Mouse (Mus musculus): ENCODE measurements around the gene Gm10320. TPM values are rescaled to one million over a fixed set of nuclear protein-coding genes. Genes with fewer than 3 reads are reported as not detected.

Gene Gm10320
- polyA plus RNA-seq, 2 experiments, result 0.85 to 0.96 TPM

DNA sequence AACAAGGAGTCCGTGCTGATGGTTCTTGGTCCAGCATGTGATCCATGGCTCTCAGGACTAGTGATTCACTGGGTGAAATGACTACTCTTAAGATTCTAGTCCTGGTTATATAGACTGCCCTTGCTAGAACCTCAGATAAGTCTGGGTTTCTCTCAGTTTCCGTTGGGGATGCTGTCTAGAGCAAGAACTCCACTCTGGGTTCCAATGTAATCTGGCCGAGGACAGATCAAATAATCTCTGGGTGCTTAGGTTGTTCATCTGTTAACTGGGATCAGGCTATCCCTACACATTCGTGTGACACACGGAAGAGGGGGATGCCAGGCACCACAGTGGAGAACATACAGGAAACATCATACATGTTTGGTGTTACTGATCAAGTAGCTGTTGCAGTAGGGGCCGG, 9.5 kb upstream of the Gm10320 start:
- Histone ChIP-seq H3K9me3 (ENCODE audit: control insufficient read depth, low read length) (no peaks in the 10 kb centered on the region), H3K36me3 (replicated peaks; ENCODE audit: control insufficient read depth, insufficient read depth, low read depth) (no peaks in the 10 kb centered on the region), H3K4me3 (ENCODE audit: insufficient read depth in 1 of 2, low read depth in 2 of 2, low read length in 2 of 2) (no peak overlapping the region), H3K4me1 (replicated peaks; ENCODE audit: control insufficient read depth in 2 of 2, insufficient read depth in 2 of 2, low read length in 1 of 2) (no peaks in the 10 kb centered on the region), H3K4me2 (ENCODE audit: low read depth) (no peak overlapping the region), H3K9ac (replicated peaks) (no peak overlapping the region), H3K27ac (no peak overlapping the region), H3K27me3 (ENCODE audit: control insufficient read depth, insufficient read depth, low read length) (peaks cover 65% of the 10 kb centered on the region)
- DNase-seq (ENCODE audit: low read depth in 3 of 3, low spot score in 3 of 3), result no peak
- TF ChIP-seq EP300 (IDR thresholded peaks at IDR 0.05; ENCODE audit: low read depth) (no peak), CTCF (IDR thresholded peaks at IDR 0.05; ENCODE audit: low read depth) (no peak)
- ATAC-seq (ENCODE audit: insufficient read depth), result no peak
- 8% methylated on average over 6 of the region's 6 CpGs for WGBS (ENCODE audit: insufficient replicate concordance)

- Histone ChIP-seq H3K27me3 (ENCODE audit: control insufficient read depth, insufficient read depth, low read length) (peaks cover 58% of the 10 kb centered on the region), H3K4me2 (ENCODE audit: low read depth) (no peak overlapping the region), H3K27ac (no peak overlapping the region), H3K9me3 (ENCODE audit: control insufficient read depth, low read length) (no peaks in the 10 kb centered on the region; the same call in 1 of the 2 replicates), H3K36me3 (replicated peaks; ENCODE audit: control insufficient read depth, insufficient read depth, low read depth) (no peaks in the 10 kb centered on the region), H3K4me1 (replicated peaks; ENCODE audit: control insufficient read depth in 2 of 2, insufficient read depth in 2 of 2, low read length in 1 of 2) (no peaks in the 10 kb centered on the region), H3K9ac (replicated peaks) (no peak overlapping the region), H3K4me3 (ENCODE audit: insufficient read depth in 1 of 2, low read depth in 2 of 2, low read length in 2 of 2) (no peak overlapping the region)
- 13% methylated on average over 13 of the region's 13 CpGs for WGBS (ENCODE audit: insufficient replicate concordance)
- ATAC-seq (ENCODE audit: insufficient read depth) (no peak), DNase-seq (ENCODE audit: low read depth in 3 of 3, low spot score in 3 of 3) (no peak)
- TF ChIP-seq CTCF (IDR thresholded peaks at IDR 0.05; ENCODE audit: low read depth), result no peak
- TF ChIP-seq EP300 (IDR thresholded peaks at IDR 0.05; ENCODE audit: low read depth), result no peak
Observed at GRCm38 (mm10) chr13:98500471-98501125, 8.8 kb upstream of the Gm10320 start.

GRCm38 (mm10) chr13:98498561-98498960, 6.8 kb upstream of the Gm10320 start:
- Histone ChIP-seq H3K27me3 (ENCODE audit: control insufficient read depth, insufficient read depth, low read length) (peaks cover 38% of the 10 kb centered on the region), H3K9ac (replicated peaks) (no peak overlapping the region), H3K9me3 (ENCODE audit: control insufficient read depth, low read length) (no peaks in the 10 kb centered on the region; the same call in 1 of the 2 replicates), H3K4me3 (ENCODE audit: insufficient read depth in 1 of 2, low read depth in 2 of 2, low read length in 2 of 2) (no peak overlapping the region), H3K4me1 (replicated peaks; ENCODE audit: control insufficient read depth in 2 of 2, insufficient read depth in 2 of 2, low read length in 1 of 2) (no peaks in the 10 kb centered on the region), H3K4me2 (ENCODE audit: low read depth) (no peak overlapping the region), H3K36me3 (replicated peaks; ENCODE audit: control insufficient read depth, insufficient read depth, low read depth) (no peaks in the 10 kb centered on the region), H3K27ac (no peak overlapping the region)
- TF ChIP-seq EP300 (IDR thresholded peaks at IDR 0.05; ENCODE audit: low read depth), result no peak
- no peak for TF ChIP-seq CTCF (IDR thresholded peaks at IDR 0.05; ENCODE audit: low read depth)
- DNase-seq (ENCODE audit: low read depth in 3 of 3, low spot score in 3 of 3) (no peak), ATAC-seq (ENCODE audit: insufficient read depth) (no peak)
- 46% methylated on average over 5 of the region's 5 CpGs for WGBS (ENCODE audit: insufficient replicate concordance)

DNA sequence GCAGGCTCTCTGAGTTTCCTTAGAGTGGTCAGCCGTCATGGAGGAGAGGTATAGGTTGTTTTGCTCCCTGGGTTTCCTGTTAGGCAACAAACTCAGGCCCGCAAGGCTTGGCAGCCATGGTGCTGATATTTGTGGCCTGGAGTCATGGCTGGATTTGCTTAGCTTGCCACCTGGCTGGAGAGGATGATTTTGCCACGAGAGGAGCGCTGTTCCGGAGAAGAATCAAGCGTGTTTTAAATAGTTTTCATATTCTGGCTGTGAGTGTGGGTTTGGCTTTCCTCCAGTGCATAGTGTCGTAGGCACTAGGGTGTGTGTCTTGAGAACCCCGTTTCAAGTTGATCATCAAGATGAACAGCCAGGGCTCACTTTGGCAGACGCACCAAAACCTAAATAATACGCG, 6.3 kb upstream of the Gm10320 start:
- no peaks in the 10 kb centered on the region for H3K4me1 ChIP-seq (replicated peaks; ENCODE audit: control insufficient read depth in 2 of 2, insufficient read depth in 2 of 2, low read length in 1 of 2)
- DNase-seq (ENCODE audit: low read depth in 3 of 3, low spot score in 3 of 3), result no peak
- WGBS (ENCODE audit: insufficient replicate concordance), result 63% methylated on average over 11 of the region's 11 CpGs

GRCm38 (mm10) chr13:98496917-98497870, 5.4 kb upstream of the Gm10320 start:
- WGBS (ENCODE audit: insufficient replicate concordance), result 33% methylated on average over 16 of the region's 16 CpGs
- no peak for TF ChIP-seq EP300 (IDR thresholded peaks at IDR 0.05; ENCODE audit: low read depth)
- peak; percentile 37; the same call in 1 of the 2 replicates for TF ChIP-seq CTCF (IDR thresholded peaks at IDR 0.05; ENCODE audit: low read depth)
- Histone ChIP-seq H3K4me2 (ENCODE audit: low read depth) (no peak overlapping the region), H3K9ac (replicated peaks) (no peak overlapping the region), H3K9me3 (ENCODE audit: control insufficient read depth, low read length) (no peaks in the 10 kb centered on the region; the same call in 1 of the 2 replicates), H3K4me1 (replicated peaks; ENCODE audit: control insufficient read depth in 2 of 2, insufficient read depth in 2 of 2, low read length in 1 of 2) (no peaks in the 10 kb centered on the region), H3K36me3 (replicated peaks; ENCODE audit: control insufficient read depth, insufficient read depth, low read depth) (no peaks in the 10 kb centered on the region), H3K27ac (no peak overlapping the region), H3K27me3 (ENCODE audit: control insufficient read depth, insufficient read depth, low read length) (peaks cover 24% of the 10 kb centered on the region), H3K4me3 (ENCODE audit: insufficient read depth in 1 of 2, low read depth in 2 of 2, low read length in 2 of 2) (no peak overlapping the region)
- ATAC-seq (ENCODE audit: insufficient read depth) (no peak), DNase-seq (ENCODE audit: low read depth in 3 of 3, low spot score in 3 of 3) (no peak)

More for the DNA sequence above, 6.3 kb upstream of the Gm10320 start:
- Histone ChIP-seq H3K4me3 (ENCODE audit: insufficient read depth in 1 of 2, low read depth in 2 of 2, low read length in 2 of 2) (no peak overlapping the region), H3K27me3 (ENCODE audit: control insufficient read depth, insufficient read depth, low read length) (peaks cover 33% of the 10 kb centered on the region), H3K9me3 (ENCODE audit: control insufficient read depth, low read length) (no peaks in the 10 kb centered on the region; the same call in 1 of the 2 replicates), H3K27ac (no peak overlapping the region), H3K9ac (replicated peaks) (no peak overlapping the region), H3K4me2 (ENCODE audit: low read depth) (no peak overlapping the region), H3K36me3 (replicated peaks; ENCODE audit: control insufficient read depth, insufficient read depth, low read depth) (no peaks in the 10 kb centered on the region)
- no peak for ATAC-seq (ENCODE audit: insufficient read depth)
- TF ChIP-seq CTCF (IDR thresholded peaks at IDR 0.05; ENCODE audit: low read depth) (no peak), EP300 (IDR thresholded peaks at IDR 0.05; ENCODE audit: low read depth) (no peak)

Measured in liver, embryonic 14.5 days (tissue).